Mouse (Mus musculus) midbrain, embryonic 16.5 days (tissue): ENCODE measurements around the gene Card11. TPM values are rescaled to one million over a fixed set of nuclear protein-coding genes. Genes with fewer than 3 reads are reported as not detected.

ENCODE experiments used
- ATAC-seq: fragments of 200-750 bp; cut with Nextera tagmentation; 2 replicates; pipeline ENCODE4 v1.8.0; 2017; ENCODE audit warnings: moderate TSS enrichment
- H3K27ac ChIP-seq: fragments of 300-500 bp; sonication (generic); 2 replicates; pipeline ENCODE4 v1.5.1; 2014; ENCODE audit warnings: mild to moderate bottlenecking, low read length, mixed read lengths
- H3K27me3 ChIP-seq: fragments of 300-500 bp; sonication (generic); 2 replicates; pipeline ENCODE4 v1.6.1; 2014; ENCODE audit warnings: low read depth, low read length, mixed read lengths; ENCODE audit not compliant: control insufficient read depth, insufficient read depth
- H3K36me3 ChIP-seq: fragments of 300-500 bp; sonication (generic); 2 replicates; pipeline ENCODE4 v1.6.1; 2014; ENCODE audit warnings: mild to moderate bottlenecking, low read length, moderate library complexity, mixed read lengths; ENCODE audit not compliant: control insufficient read depth, insufficient read depth
- H3K4me1 ChIP-seq: fragments of 300-500 bp; sonication (generic); 2 replicates; pipeline ENCODE4 v1.6.1; 2014; ENCODE audit warnings: mild to moderate bottlenecking, low read length, mixed read lengths; ENCODE audit not compliant: control insufficient read depth, insufficient read depth
- H3K4me2 ChIP-seq: fragments of 300-500 bp; sonication (generic); 2 replicates; pipeline ENCODE4 v1.6.1; 2014; ENCODE audit warnings: mild to moderate bottlenecking, low read length, mixed read lengths
- H3K4me3 ChIP-seq: fragments of 300-500 bp; sonication (generic); 2 replicates; pipeline ENCODE4 v1.5.1; 2014; ENCODE audit warnings: low read depth, mild to moderate bottlenecking, low read length, moderate library complexity, mixed read lengths
- H3K9ac ChIP-seq: fragments of 300-500 bp; sonication (generic); 2 replicates; pipeline ENCODE4 v1.6.1; 2014; ENCODE audit warnings: low read depth, low read length, mixed read lengths
- H3K9me3 ChIP-seq: fragments of 300-500 bp; sonication (generic); replicated peaks from 2 replicates; pipeline ENCODE4 v1.6.1; 2014; ENCODE audit warnings: mild to moderate bottlenecking, low read length, mixed read lengths; ENCODE audit not compliant: control insufficient read depth, poor library complexity, severe bottlenecking
- WGBS: fragments of 180-500 bp; shearing (Covaris S2); extraction: QIAGEN DNeasy Blood & Tissue Kit; methylation state at CpG from one replicate; pipeline ENCODE4 v1.1.7; 2014; 5-methylcytosine and 5-hydroxymethylcytosine counted together
- polyA plus RNA-seq: library from polyadenylated mRNA; unstranded; fragments of >200 nt; fragmentation: Nextera tagmentation; extraction: Ambion mirVana; gene quantifications from 2 replicates; pipeline ENCODE4 v1.2.1, GENCODE M21; 2015

The Card11 gene
- polyA plus RNA-seq, 1 experiment from 2014 or later = not detected

DNA sequence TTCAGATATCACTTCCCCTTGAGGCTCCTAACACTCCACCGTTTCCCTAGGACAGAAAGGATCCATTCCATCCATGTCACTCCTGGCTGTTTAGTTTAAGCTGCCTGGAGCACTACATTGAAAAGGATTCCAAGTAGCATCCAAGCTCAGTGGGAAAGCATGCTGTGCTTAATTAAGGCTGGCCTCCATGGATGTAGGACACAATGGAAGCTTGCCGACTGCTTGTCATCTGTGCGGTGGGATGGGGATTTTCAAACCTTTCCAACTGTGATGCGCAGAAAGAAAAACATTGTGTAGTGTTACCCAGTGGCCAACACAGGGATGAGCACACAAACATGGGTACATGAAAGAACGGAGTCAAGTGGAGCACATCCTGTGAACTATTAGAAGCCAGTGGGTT is 89.5 kb downstream of the Card11 start:
- no peak overlapping the region for H3K4me3 ChIP-seq
- H3K36me3 ChIP-seq = no peaks in the 10 kb centered on the region
- H3K9ac ChIP-seq = no peak overlapping the region
- 46% methylated on average over 5 of the region's 5 CpGs for WGBS
- ATAC-seq = no peak
- H3K4me1 ChIP-seq = no peaks in the 10 kb centered on the region
- H3K9me3 ChIP-seq = no peaks in the 10 kb centered on the region; the same call in 1 of the 2 replicates
- no peaks in the 10 kb centered on the region for H3K27me3 ChIP-seq
- no peak overlapping the region for H3K27ac ChIP-seq
- H3K4me2 ChIP-seq = no peak overlapping the region

DNA sequence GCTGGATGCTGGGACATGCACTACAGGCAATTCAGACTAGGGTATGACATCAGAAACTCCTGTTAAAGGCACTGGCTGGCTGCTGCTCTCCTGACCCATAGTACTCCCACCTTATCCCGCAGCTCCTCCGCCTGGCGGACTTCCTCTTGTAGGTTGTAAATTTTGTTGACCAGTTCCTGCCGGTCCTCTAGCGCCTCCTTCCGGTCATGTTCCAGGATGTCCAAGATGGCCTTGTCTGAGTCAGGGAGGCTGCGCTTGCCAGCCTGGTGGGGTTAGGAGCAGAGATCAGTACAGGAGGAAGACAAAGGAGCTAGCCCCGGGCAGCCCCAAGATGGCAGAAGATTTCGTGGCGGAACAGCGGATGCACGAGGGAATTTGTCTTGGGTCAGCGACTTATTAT is 99.5 kb downstream of the Card11 start:
- no peaks in the 10 kb centered on the region for H3K4me1 ChIP-seq
- no peak overlapping the region for H3K27ac ChIP-seq
- H3K36me3 ChIP-seq = no peaks in the 10 kb centered on the region
- H3K9ac ChIP-seq = no peak overlapping the region
- no peaks in the 10 kb centered on the region for H3K27me3 ChIP-seq
- no peak overlapping the region for H3K4me2 ChIP-seq
- ATAC-seq = no peak
- WGBS = 83% methylated on average over 13 of the region's 13 CpGs
- H3K4me3 ChIP-seq = no peak overlapping the region
- H3K9me3 ChIP-seq = no peaks in the 10 kb centered on the region

DNA sequence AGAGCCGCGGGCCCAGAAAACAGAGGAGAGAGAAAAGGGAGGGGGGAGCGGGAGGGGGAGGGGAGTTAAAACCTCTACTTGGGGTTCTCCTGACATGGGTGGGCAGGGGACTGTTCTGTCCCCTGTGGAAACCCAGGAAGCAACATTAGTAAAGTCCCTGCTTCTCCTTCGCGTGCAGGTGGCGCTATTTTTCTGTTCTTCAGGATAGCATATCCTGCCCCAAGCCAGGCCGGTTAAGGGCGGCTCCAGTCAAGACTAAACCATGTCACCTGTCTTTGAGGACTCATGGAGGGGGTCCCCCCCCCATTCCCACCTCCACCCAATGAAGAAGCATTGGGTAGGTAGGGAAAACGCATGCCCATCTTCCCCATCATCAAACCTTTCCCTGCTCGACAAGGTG is 109.3 kb downstream of the Card11 start:
- no peak overlapping the region for H3K4me2 ChIP-seq
- no peaks in the 10 kb centered on the region for H3K27me3 ChIP-seq
- H3K4me3 ChIP-seq = no peak overlapping the region
- no peaks in the 10 kb centered on the region for H3K9me3 ChIP-seq
- no peak overlapping the region for H3K9ac ChIP-seq
- H3K4me1 ChIP-seq = no peaks in the 10 kb centered on the region
- H3K36me3 ChIP-seq = no peaks in the 10 kb centered on the region
- no peak overlapping the region for H3K27ac ChIP-seq
- ATAC-seq = no peak
- WGBS = 52% methylated on average over 10 of the region's 10 CpGs

DNA sequence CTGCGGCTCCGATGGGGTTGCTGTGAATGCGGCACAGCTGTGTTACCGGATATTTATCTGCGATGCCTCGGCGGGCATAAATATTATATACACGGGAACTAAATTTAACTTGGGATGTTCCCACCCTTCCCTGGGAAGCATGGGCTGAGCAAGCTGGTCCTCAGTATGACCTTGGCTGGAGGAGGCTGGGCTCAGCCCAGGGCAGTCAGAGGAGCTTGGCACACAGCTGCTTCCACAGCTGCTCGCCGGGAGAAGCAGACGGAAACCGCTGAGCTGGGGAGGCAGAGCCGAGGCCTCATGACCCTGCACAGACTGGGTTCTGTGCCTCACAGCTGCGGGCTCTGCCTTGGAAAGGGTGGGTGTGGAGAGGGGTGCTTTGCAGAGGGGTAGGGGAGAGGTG is 110.3 kb downstream of the Card11 start:
- WGBS = 64% methylated on average over 14 of the region's 14 CpGs
- Histone ChIP-seq H3K4me1 (no peaks in the 10 kb centered on the region), H3K27me3 (no peaks in the 10 kb centered on the region), H3K4me3 (no peak overlapping the region), H3K36me3 (no peaks in the 10 kb centered on the region), H3K9ac (no peak overlapping the region), H3K4me2 (no peak overlapping the region), H3K9me3 (no peaks in the 10 kb centered on the region), H3K27ac (peak overlapping the region; percentile 32; the same call in 1 of the 2 replicates)
- ATAC-seq = no peak

DNA sequence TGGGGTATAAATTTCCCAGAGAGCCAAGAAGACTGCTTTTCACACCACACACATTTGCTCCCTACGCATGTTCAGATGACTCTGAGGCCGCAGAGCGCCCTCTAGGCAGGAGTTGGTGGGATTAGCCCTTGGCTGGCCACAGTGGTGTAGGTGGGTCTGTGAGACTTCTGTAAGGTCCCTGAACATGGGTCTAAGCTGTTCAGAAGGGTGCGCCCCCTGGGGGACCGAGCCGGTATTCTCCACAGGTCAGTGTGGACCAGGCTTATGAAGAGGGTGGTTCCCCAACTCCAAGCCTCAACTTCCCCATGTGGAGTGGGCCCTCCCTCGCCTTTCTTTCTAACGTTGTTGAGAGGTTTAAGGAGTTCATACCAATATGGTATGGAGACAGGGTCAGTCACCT is 110.8 kb downstream of the Card11 start:
- Histone ChIP-seq H3K27ac (no peak overlapping the region), H3K9me3 (no peaks in the 10 kb centered on the region), H3K36me3 (no peaks in the 10 kb centered on the region), H3K27me3 (no peaks in the 10 kb centered on the region), H3K4me3 (no peak overlapping the region), H3K4me1 (no peaks in the 10 kb centered on the region), H3K9ac (no peak overlapping the region), H3K4me2 (no peak overlapping the region)
- no peak for ATAC-seq
- 52% methylated on average over 8 of the region's 8 CpGs for WGBS

DNA sequence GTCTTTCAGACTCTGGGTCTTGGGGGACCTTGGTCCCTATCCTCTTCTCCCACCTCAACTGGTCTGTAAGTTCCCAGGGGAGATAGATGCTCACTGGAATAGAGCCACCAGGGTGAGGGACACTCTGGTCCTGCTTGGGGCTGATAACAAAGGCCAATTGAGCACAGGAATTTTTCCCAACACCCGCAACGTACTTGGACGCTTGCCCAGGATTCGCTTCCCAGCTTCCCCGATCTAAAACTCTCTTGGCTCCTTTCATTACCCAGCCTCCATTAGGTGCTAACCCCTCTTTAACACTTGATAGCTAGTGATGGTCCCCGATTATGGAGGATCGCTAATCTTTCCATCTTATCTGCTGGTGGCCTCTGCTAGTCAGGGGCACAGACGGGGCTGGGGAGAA is 112.5 kb downstream of the Card11 start:
- H3K27me3 ChIP-seq = no peaks in the 10 kb centered on the region
- H3K4me2 ChIP-seq = no peak overlapping the region
- no peak for ATAC-seq
- no peak overlapping the region for H3K4me3 ChIP-seq
- WGBS = 82% methylated on average over 8 of the region's 8 CpGs
- no peak overlapping the region for H3K27ac ChIP-seq
- H3K9ac ChIP-seq = no peak overlapping the region
- H3K9me3 ChIP-seq = no peaks in the 10 kb centered on the region
- H3K36me3 ChIP-seq = no peaks in the 10 kb centered on the region
- H3K4me1 ChIP-seq = no peaks in the 10 kb centered on the region

DNA sequence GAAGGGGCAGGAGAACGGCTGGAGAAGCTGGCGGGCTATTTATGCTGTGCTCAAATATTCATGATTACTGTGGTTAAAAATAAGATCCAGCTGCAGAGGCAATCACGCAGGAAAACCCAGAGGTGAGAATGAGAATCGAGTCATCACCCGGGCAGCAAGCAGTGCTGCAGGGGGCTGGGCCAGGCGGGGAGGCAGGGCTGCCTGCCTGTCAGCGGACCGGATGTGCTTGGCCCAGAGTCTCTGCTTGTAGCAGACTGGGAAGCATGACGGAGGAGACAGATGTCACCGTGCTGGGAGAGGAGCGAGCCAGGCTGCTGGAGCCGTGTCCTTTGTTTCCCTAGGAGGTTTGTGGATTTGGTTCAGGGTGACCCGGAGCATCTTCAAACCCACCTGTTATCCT is 115.4 kb downstream of the Card11 start:
- no peak overlapping the region for H3K27ac ChIP-seq
- no peak for ATAC-seq
- H3K9ac ChIP-seq = no peak overlapping the region
- H3K36me3 ChIP-seq = no peaks in the 10 kb centered on the region
- H3K9me3 ChIP-seq = no peaks in the 10 kb centered on the region
- H3K4me3 ChIP-seq = no peak overlapping the region
- no peaks in the 10 kb centered on the region for H3K27me3 ChIP-seq
- H3K4me2 ChIP-seq = no peak overlapping the region
- no peaks in the 10 kb centered on the region for H3K4me1 ChIP-seq
- WGBS = 67% methylated on average over 13 of the region's 13 CpGs

DNA sequence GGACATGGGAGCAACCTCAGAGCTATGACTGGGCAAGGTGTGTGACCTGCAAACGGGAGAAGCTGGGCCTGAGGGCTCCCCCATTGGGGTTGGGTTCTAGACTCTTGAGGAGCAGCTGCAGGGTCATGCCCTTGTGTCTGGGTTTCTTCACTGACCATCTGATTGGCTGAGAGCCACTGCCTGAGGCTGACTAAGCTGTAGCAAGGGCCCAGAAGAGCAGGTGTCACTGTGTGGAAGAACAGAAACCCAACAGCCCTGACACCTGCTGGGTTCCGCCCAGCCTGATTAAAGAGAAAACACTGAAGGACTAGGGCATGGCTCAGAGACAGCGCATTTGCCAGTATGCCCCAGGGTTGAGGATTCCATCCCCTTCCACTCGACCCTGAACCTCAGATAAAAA is 118.0 kb downstream of the Card11 start:
- ATAC-seq = no peak
- H3K36me3 ChIP-seq = no peaks in the 10 kb centered on the region
- no peak overlapping the region for H3K4me3 ChIP-seq
- no peaks in the 10 kb centered on the region for H3K9me3 ChIP-seq
- no peaks in the 10 kb centered on the region for H3K27me3 ChIP-seq
- 77% methylated on average over 4 of the region's 4 CpGs for WGBS
- no peaks in the 10 kb centered on the region for H3K4me1 ChIP-seq
- no peak overlapping the region for H3K27ac ChIP-seq
- H3K9ac ChIP-seq = no peak overlapping the region
- no peak overlapping the region for H3K4me2 ChIP-seq

DNA sequence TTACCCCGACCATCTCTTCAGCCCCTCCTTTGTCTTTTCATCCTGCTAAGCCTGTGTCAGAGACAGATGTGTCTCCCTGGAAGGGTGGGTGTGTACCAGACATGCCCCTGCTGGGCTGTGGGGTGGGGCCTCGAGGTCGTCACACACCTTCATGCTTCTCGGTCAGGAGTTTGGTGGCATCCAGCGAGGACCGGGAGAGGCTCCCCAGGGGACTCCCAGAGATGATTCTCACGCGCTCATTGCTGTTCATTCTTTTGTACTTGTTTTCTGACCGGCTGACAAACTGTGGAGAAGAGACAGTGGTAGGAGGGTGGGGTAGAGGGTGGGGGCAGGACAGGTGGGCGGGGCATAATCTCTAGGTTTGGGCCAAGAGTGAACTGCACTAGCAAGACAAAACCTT is 120.2 kb downstream of the Card11 start:
- ATAC-seq = no peak
- H3K9me3 ChIP-seq = no peaks in the 10 kb centered on the region
- no peak overlapping the region for H3K9ac ChIP-seq
- H3K27me3 ChIP-seq = no peaks in the 10 kb centered on the region
- 50% methylated on average over 10 of the region's 10 CpGs for WGBS
- no peak overlapping the region for H3K4me2 ChIP-seq
- no peaks in the 10 kb centered on the region for H3K36me3 ChIP-seq
- no peak overlapping the region for H3K27ac ChIP-seq
- H3K4me3 ChIP-seq = no peak overlapping the region
- H3K4me1 ChIP-seq = no peaks in the 10 kb centered on the region

DNA sequence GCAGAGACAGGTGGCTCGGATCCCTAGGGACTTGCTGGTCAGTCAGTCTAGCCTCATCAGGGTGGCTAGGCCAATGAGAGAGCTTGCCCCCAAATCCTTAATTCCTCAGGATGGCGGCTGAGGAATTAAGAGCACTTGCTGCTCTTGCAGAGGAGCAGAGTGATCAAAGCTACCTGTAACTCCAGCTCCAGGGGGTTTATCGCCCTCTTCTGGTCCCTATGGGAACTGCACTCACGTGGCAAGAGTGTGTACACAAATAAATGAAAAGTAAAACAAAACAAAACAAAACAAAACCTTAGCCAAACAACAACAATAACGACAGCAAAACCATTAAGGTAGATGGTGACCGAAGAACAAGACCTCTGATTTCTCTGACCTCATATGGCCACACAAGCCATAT is 121.7 kb downstream of the Card11 start:
- no peaks in the 10 kb centered on the region for H3K36me3 ChIP-seq
- H3K27ac ChIP-seq = no peak overlapping the region
- no peaks in the 10 kb centered on the region for H3K4me1 ChIP-seq
- 74% methylated on average over 6 of the region's 6 CpGs for WGBS
- ATAC-seq = no peak
- no peak overlapping the region for H3K9ac ChIP-seq
- H3K4me2 ChIP-seq = no peak overlapping the region
- H3K27me3 ChIP-seq = no peaks in the 10 kb centered on the region
- no peak overlapping the region for H3K4me3 ChIP-seq
- no peaks in the 10 kb centered on the region for H3K9me3 ChIP-seq
